Mouse (Mus musculus): ENCODE measurements around the gene Tmem43.

The Tmem43 gene

GRCm38 (mm10) chr6:91533771-91534170, 60.3 kb downstream of the Tmem43 start:
- no peak for DNase-seq (ENCODE audit: low spot score)

DNA sequence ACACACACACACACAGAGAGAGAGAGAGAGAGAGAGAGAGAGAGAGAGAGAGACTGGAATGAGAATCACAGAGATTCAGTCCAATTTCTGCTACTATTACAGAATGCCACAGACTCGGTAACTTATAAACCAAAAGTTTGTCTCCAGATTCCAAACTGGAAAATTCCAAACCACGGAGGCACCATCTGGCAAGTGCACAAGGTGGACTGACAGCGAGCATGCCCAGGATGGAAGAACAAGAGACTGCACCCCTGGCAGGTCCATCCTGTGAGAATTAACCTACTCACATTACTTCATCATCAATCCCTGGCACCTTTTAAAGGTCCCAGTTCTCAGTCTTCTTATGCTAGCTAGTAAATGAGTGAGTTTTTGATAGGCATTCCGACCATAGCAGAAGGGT, 60.8 kb downstream of the Tmem43 start:
- no peak for DNase-seq (ENCODE audit: low spot score)

GRCm38 (mm10) chr6:91535231-91535630, 61.7 kb downstream of the Tmem43 start:
- DNase-seq (ENCODE audit: low spot score): no peak

DNA sequence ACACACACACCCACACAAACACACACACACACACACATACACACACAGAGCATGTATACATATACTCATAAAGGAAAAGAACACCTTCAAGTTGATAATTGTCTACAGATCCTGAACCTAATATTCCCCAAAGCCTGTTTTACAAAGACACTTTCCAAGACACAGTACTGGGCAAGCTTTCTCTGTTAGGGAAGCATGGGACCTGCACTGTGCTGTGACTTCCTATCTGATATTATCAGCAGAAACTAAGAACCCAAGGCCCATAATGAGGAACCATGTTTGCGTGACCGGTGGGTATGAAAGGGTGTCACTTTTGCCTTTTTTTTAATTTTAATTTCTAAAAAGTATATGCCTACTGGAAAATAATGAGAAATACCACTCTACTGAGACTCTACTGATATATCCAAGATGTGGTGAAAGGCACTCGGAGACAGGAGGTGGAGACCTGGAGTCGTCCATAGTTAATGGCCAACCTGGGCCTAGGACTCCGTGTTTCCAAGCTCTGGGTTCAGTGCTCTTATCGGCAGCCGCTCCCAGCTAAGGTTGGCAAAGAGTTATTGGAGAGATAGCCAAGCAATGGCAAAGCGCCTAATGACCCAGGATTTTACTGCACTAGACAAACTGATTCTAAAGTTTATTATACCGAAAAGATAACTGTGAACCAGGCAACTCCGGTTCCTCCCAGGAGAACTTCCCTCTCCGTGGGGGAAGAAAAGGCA, 62.7 kb downstream of the Tmem43 start:
- DNase-seq (ENCODE audit: low spot score): no peak
